8 mouse cellular contexts compared by ENCODE assay signal in genomic region chr13:99516448-99516881, GRCm38 (mm10). TPM values are rescaled to one million over a fixed set of nuclear protein-coding genes. Genes with fewer than 3 reads are reported as not detected.
DNase-seq lines count a peak whose midpoint lies in the region; ATAC-seq lines count a peak whose summit lies in the region.

TSS of gene Map1b (minus strand) at chr13:99516540.

- no peaks in the 10 kb centered on the region for H3K9me3 ChIP-seq in hindbrain, embryonic 11.5 days (ENCODE audit: control insufficient read depth, low read length)

- peak within 1 kb of the TSS; percentile 92 for H3K9ac ChIP-seq in hindbrain, embryonic 11.5 days (ENCODE audit: low read depth, low read length)

- H3K27me3 ChIP-seq in hindbrain, embryonic 11.5 days (ENCODE audit: control insufficient read depth, insufficient read depth, low read length): no peaks in the 10 kb centered on the region

- H3K4me2 ChIP-seq in hindbrain, embryonic 11.5 days (replicated peaks; ENCODE audit: low read depth, low read length): peak within 1 kb of the TSS; percentile 40

- peak within 1 kb of the TSS; percentile 90 for H3K4me3 ChIP-seq in hindbrain, embryonic 11.5 days (ENCODE audit: low read depth, low read length)

- 0% methylated on average over 16 of the region's 32 CpGs for WGBS in hindbrain, embryonic 11.5 days

- no peaks in the 10 kb centered on the region for H3K36me3 ChIP-seq in hindbrain, embryonic 11.5 days (ENCODE audit: control insufficient read depth, insufficient read depth, low read length)

- ATAC-seq in hindbrain, embryonic 11.5 days (ENCODE audit: low FRiP score): peak; percentile 85

- DNase-seq in adrenal gland, adult (ENCODE audit: inconsistent age in 2 of 2, low spot score in 1 of 2): peak; percentile 87 to 93
- DNase-seq in cerebellum, adult 9-11 months: peak; percentile 90
- DNase-seq in frontal cortex, postnatal 14 days (ENCODE audit: low spot score in 2 of 2): peak; percentile 67 to 75
- DNase-seq in hindbrain, embryonic 11.5 days (ENCODE audit: low spot score): peak; percentile 88
- DNase-seq in layer of hippocampus, postnatal 25 days (ENCODE audit: extremely low spot score in 1 of 2, low spot score in 1 of 2): peak; percentile 76 to 79
- DNase-seq in lung, postnatal 10 days: peak; percentile 67
- peak; percentile 87 for DNase-seq in right cerebral cortex, adult 18-20 months
- no peak for DNase-seq in B cell, adult 2 months

- peak within 1 kb of the TSS; percentile 99 for H3K27ac ChIP-seq in hindbrain, embryonic 11.5 days (ENCODE audit: low read depth, low read length)

- 0 out of 2 replicates have a peak, but pooled peaks cover 2% of the 10 kb centered on the region for H3K4me1 ChIP-seq in hindbrain, embryonic 11.5 days (replicated peaks; ENCODE audit: control insufficient read depth, insufficient read depth, low read length)

RNA-seq across cellular contexts. Expression of gene Map1b, which starts in this region (rescaled TPM):
- 1,051 and 1,521 TPM in 2 replicates for polyA plus RNA-seq in hindbrain, embryonic 11.5 days (2014; fragmentation: Nextera tagmentation; extraction: Ambion mirVana)
- total RNA-seq in layer of hippocampus, postnatal 25 days (2021): 100 to 1,000 TPM; 620 to 712 TPM

Comparison
In these comparisons a context has a peak if more than half of its experiments do, and no peak if none do; other contexts are left out.
1. DNase-seq: peak in adrenal gland, adult (2 of 2), cerebellum, adult 9-11 months (single experiment), frontal cortex, postnatal 14 days (2 of 2), hindbrain, embryonic 11.5 days (single experiment), layer of hippocampus, postnatal 25 days (2 of 2), lung, postnatal 10 days (single experiment) and right cerebral cortex, adult 18-20 months (single experiment); none in B cell, adult 2 months (0 of 2).